Mouse (Mus musculus) ES-E14 (cell line): ENCODE results near the gene Dnajc27. TPM values are rescaled to one million over a fixed set of nuclear protein-coding genes. Genes with fewer than 3 reads are reported as not detected.

Source experiments
- DNase-seq: peaks from one replicate; pipeline ENCODE4 v3.0.0-alpha.2; 2013; ENCODE audit warnings: low read depth, low spot score
- H3K27ac ChIP-seq: 2 replicates; pipeline ENCODE4 v1.5.1; 2012; ENCODE audit warnings: low read depth, mild to moderate bottlenecking, low read length, moderate library complexity, mixed read lengths; ENCODE audit not compliant: poor library complexity, insufficient read depth, severe bottlenecking
- H3K36me3 ChIP-seq: 2 replicates; pipeline ENCODE4 v1.6.1; 2012; ENCODE audit warnings: mild to moderate bottlenecking, low read length, moderate library complexity, mixed read lengths; ENCODE audit not compliant: control insufficient read depth, poor library complexity, insufficient read depth, severe bottlenecking
- H3K4me1 ChIP-seq, 2 experiments: fragments of 150-350 bp in 1 of 2; sonication (generic) in 1 of 2; 2 replicates each; pipeline ENCODE4 v1.6.1; 2012; ENCODE audit warnings: low read length in 2 of 2, mild to moderate bottlenecking in 1 of 2, mixed read lengths in 1 of 2; ENCODE audit not compliant: control insufficient read depth in 2 of 2, insufficient read depth in 2 of 2, poor library complexity in 1 of 2
- H3K4me3 ChIP-seq, 2 experiments: fragments of 150-350 bp in 1 of 2; sonication (generic) in 1 of 2; 2 replicates each; pipeline ENCODE4 v1.5.1; 2012; ENCODE audit warnings: low read length in 2 of 2, low read depth in 1 of 2, mild to moderate bottlenecking in 1 of 2, mixed read lengths in 1 of 2; ENCODE audit not compliant: insufficient read depth in 1 of 2, poor library complexity in 1 of 2, severe bottlenecking in 1 of 2
- H3K9ac ChIP-seq: 2 replicates; pipeline ENCODE4 v1.6.1; 2012; ENCODE audit warnings: low read depth, mild to moderate bottlenecking, low read length, mixed read lengths; ENCODE audit not compliant: poor library complexity, insufficient read depth, severe bottlenecking
- H3K9me3 ChIP-seq: fragments of 150-350 bp; sonication (generic); 2 replicates; pipeline ENCODE4 v1.6.1; 2012; ENCODE audit warnings: low read depth, mild to moderate bottlenecking, low read length; ENCODE audit not compliant: control insufficient read depth, insufficient read depth
- CHD2 ChIP-seq: IDR thresholded peaks from 2 replicates; pipeline ENCODE4 v1.6.1; 2014; ENCODE audit warnings: mild to moderate bottlenecking, low read depth, low read length, inconsistent platforms
- HCFC1 ChIP-seq: IDR thresholded peaks from 2 replicates; pipeline ENCODE4 v1.6.1; 2012; ENCODE audit warnings: low read length, inconsistent platforms, borderline replicate concordance; ENCODE audit not compliant: insufficient read depth
- MAFK ChIP-seq: IDR thresholded peaks from 2 replicates; pipeline ENCODE4 v1.6.1; 2014; ENCODE audit warnings: mild to moderate bottlenecking, low read depth, low read length, inconsistent platforms; ENCODE audit not compliant: insufficient read depth
- ZC3H11A ChIP-seq: IDR thresholded peaks from 2 replicates; pipeline ENCODE4 v1.6.1; 2012; ENCODE audit warnings: low read depth, mild to moderate bottlenecking, inconsistent platforms, low read length, borderline replicate concordance
- ZNF384 ChIP-seq: IDR thresholded peaks from 2 replicates; pipeline ENCODE4 v1.6.1; 2012; ENCODE audit warnings: low read depth, low read length, inconsistent platforms
- in situ Hi-C, 2 experiments: fragments of 600-800 bp; cut with MboI; formaldehyde crosslinking; loops; one replicate each; pipeline ENCODE4 v1.15.1; 2025; ENCODE audit warnings: low sequenced_read_pairs in 2 of 2, inconsistent platforms in 1 of 2; ENCODE audit not compliant: unreplicated experiment in 2 of 2
- total RNA-seq: library from RNA; depleted of rRNA; stranded (reverse); fragments of 300-350 nt; gene quantifications from 2 replicates; pipeline ENCODE4 v1.2.3, GENCODE M21; 2012

Gene Dnajc27
- total RNA-seq, 1 experiment: 10.1 TPM

DNA sequence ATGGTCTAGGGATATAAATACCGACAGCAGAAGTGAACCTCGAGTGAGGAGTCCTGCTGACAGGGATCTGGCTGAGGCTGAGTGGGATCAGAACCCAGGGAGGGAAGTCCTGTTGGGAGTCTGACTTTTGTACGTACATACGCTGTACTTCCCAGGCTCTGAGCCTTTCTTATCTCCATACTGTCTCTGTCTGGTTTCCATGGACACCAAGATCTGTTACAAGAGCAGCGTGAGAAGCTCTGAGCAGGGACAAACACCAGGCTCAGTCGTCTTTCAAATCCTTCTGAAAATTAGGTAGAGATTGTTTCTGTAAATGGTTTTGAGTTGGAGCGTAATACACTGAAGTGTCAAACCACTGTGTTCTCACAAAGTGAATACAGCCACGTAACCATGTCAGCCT lies 7.0 kb upstream of the Dnajc27 start:
- TF ChIP-seq ZC3H11A (no peak), HCFC1 (no peak), MAFK (no peak), CHD2 (no peak), ZNF384 (no peak)
- no peak overlapping the region for H3K27ac ChIP-seq
- no peaks in the 10 kb centered on the region for H3K4me1 ChIP-seq
- H3K9me3 ChIP-seq: no peaks in the 10 kb centered on the region
- H3K4me3 ChIP-seq: no peak overlapping the region
- H3K36me3 ChIP-seq: no peaks in the 10 kb centered on the region
- H3K9ac ChIP-seq: no peak overlapping the region
- in situ Hi-C loops: loop anchor here in 1 of 2 experiments (5.0 kb wide), 2 partner anchors 93 to 148 kb away; no protein-coding TSS in a partner anchor
- no peak for DNase-seq

DNA sequence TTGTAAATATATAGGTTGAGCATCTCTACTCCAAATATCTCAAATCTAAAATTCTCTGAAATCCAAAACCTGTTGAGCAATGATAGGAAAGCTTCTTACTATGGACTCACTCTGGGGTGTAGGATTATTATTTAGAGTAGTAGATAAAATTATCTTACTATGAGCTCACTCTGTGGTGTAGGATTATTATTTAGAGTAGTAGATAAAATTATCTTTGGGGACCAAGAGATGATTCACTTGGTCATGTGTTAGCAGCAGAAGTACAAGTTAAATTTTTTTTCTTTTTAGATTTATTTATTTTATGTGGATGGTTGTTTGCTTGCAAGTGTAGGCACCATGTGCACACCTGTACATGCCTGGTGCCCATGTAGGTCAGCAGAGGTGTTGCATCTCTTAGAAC lies 6.0 kb upstream of the Dnajc27 start:
- no peaks in the 10 kb centered on the region for H3K9me3 ChIP-seq
- no peak for DNase-seq
- in situ Hi-C loops: loop anchor here in 1 of 2 experiments (5.0 kb wide), 2 partner anchors 94 to 149 kb away; no protein-coding TSS in a partner anchor

DNA sequence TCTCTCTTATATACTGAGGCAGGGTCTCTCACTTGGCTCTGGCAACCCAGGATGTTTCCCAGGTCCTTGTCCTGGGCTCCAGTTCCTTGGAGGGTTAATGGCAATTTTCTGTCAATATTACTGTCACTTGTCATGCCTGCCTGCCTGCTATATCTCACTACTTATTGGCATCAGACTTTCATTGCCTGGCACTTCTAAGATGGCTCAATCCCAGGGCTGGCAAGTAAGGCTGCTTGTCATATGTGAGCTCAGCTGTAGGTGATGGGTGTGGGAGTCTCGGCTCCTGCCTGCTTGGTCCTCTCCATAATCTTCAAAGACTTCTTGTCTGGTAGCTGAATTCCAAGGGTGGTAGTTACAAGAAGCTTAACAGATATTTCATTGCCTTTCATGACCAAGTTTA lies 4.3 kb upstream of the Dnajc27 start:
- H3K36me3 ChIP-seq: no peaks in the 10 kb centered on the region
- H3K27ac ChIP-seq: no peak overlapping the region
- no peak for DNase-seq
- peaks cover 0 to 1% of the 10 kb centered on the region in 2 experiments; a peak in 1 of 4 replicates for H3K4me1 ChIP-seq
- H3K9ac ChIP-seq: no peak overlapping the region
- TF ChIP-seq HCFC1 (no peak), ZNF384 (no peak), ZC3H11A (no peak), MAFK (no peak), CHD2 (no peak)
- H3K4me3 ChIP-seq: no peak overlapping the region
- in situ Hi-C loops: loop anchor here in 1 of 2 experiments (5.0 kb wide), 2 partner anchors 96 to 151 kb away; no protein-coding TSS in a partner anchor
- no peaks in the 10 kb centered on the region for H3K9me3 ChIP-seq

More for the DNA sequence above, 6.0 kb upstream of the Dnajc27 start:
- TF ChIP-seq MAFK (no peak), ZNF384 (no peak), ZC3H11A (no peak), CHD2 (no peak), HCFC1 (no peak)
- H3K4me3 ChIP-seq: no peak overlapping the region
- no peaks in the 10 kb centered on the region for H3K36me3 ChIP-seq
- H3K9ac ChIP-seq: no peak overlapping the region
- no peaks in the 10 kb centered on the region for H3K4me1 ChIP-seq
- H3K27ac ChIP-seq: no peak overlapping the region

DNA sequence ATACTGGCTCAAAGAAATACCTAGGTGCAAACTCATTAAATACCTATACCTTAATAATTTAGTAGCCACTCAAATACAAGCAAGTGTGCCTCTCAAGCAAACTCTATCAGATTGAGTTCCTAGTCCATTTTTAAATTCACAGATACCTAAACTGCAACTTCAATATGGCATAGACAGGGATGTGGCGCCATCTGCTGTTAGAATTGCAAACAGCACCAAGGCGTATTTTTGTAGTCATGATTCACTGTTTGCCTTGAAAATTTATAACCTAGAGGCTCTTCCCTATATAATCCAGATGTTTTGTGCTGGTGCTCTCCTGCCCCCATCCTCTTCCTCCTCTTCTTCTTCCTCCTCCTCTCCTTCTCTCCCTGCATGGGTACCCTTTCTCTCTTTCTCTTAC lies 2.1 kb upstream of the Dnajc27 start:
- Histone ChIP-seq H3K36me3 (peaks cover 3% of the 10 kb centered on the region; the same call in 1 of the 2 replicates), H3K9me3 (no peaks in the 10 kb centered on the region), H3K4me1 (peaks cover 0 to 7% of the 10 kb centered on the region in 2 experiments; a peak in 1 of 4 replicates), H3K27ac (no peak overlapping the region), H3K4me3 (no peak overlapping the region), H3K9ac (no peak overlapping the region)
- DNase-seq: peak; percentile 61
- in situ Hi-C loops: no loop called here
- TF ChIP-seq ZC3H11A: peak; percentile 98
- TF ChIP-seq CHD2: no peak

DNA sequence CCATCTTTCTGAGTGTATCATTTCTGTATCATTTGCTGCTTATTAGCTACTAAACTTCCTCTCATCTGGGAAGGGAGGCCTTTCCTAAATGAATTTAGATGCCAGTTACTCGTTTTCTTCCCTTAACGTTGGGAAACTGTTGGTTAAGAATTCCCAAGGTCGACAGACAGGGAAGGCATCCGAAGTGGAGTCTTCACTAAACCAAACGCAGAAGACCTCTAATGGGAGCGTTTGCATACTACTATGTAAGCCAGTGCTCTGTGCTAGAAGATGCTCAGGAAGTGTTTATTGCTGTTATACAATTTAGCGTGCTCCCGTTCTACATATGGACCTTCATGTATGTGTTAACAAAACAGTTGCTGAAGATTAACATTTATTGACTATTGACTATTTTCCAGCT lies 1.1 kb downstream of the Dnajc27 start:
- Histone ChIP-seq H3K9ac (no peak overlapping the region), H3K9me3 (no peaks in the 10 kb centered on the region), H3K27ac (no peak overlapping the region), H3K4me1 (peaks cover 0 to 7% of the 10 kb centered on the region in 2 experiments; a peak in 1 of 4 replicates), H3K4me3 (peak overlapping the region in 1 of 2 experiments; percentile 86; a peak in 2 of 4 replicates), H3K36me3 (peaks cover 16% of the 10 kb centered on the region)
- in situ Hi-C loops: no loop called here
- no peak for DNase-seq
- TF ChIP-seq ZNF384 (no peak), MAFK (no peak), HCFC1 (no peak), ZC3H11A (no peak), CHD2 (no peak)
